Mouse (Mus musculus): ENCODE measurements around the gene Pramef8.
A peak's percentile ranks its signal among the peaks of the same experiment; 100 is the strongest.
"Not testable (repeated sequence)": the region's sequence is repeated elsewhere in the genome, so short reads cannot be mapped to it uniquely, and the experiment has no call there.

Pramef8 gene

DNA sequence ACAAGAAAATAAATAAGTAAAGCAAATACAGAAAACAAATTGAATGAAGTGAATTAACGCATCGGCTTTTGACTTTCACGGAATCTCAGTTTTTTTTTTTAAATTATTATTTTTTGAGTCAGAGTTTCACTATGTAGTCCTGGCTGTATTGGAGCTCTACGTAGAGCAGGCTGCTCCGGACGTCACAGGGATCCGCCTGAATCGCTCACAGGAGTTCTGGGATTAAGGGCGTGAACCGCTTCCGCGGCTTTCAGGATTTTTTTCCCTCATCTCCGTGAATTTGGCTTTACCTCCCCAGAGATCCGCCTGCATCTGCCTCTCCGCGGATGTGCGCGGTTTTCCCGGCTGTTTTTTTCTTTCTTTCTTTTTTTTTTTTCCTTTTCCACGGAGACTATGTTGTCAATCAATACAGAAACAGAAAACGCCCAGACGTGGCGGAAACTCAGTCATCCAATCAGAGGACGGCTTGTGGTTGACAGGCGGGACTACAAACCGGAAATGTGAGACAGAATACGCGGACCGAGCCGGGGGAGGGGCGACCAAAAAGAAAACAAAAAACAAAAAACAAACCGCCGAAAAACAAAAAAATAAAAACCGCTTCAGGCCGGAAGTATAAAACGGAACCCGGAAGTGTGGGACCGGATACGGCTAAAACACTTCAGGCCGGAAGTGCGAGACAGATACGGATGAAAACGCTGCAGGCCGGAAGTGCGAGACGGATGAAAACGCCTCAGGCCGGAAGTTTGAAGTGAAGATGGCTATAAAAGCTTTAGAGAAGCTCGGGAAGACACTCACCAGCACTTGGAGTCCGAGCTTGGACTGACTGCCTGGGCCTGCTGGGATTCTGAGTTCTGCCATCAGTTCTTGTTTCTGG is at the start of gene Pramef8:
Pramef8 (plus strand) TSS at position 208 of the 874 bp plus-strand sequence.
- DNase-seq (ENCODE audit: low read depth, low spot score), result peak; percentile 93

DNA sequence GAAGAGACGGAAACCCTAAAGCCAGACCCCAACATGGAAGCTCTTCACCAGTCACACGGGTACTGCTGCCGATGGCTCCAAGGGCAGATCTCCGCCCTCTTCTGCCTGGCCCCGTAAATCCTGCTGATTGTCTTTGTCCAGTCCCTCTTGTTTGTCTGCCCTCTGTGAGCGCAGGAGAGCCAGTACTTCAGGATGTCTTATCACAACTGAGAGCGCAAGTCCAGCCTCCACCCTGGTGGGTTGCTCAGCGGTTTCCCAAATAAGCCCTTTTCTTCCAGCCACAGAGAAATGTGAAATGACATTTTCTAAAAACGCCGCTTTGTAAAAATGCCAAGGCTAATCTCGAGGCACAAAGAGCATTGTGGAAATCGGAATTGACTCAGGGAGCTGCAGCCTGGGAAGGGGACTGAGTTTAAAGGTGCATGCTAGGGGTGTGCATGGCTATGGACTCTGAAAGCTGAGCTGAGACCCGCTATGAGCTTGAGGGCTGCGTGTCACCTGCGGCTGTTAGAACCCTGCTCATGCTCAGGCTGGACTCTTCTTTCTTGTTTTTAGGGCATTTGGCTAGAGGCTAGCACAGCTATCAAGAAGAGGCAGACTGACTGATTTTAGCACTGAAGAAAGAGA is 45.7 kb upstream of the Pramef8 start:
- DNase-seq (ENCODE audit: low read depth, low spot score), result no peak

DNA sequence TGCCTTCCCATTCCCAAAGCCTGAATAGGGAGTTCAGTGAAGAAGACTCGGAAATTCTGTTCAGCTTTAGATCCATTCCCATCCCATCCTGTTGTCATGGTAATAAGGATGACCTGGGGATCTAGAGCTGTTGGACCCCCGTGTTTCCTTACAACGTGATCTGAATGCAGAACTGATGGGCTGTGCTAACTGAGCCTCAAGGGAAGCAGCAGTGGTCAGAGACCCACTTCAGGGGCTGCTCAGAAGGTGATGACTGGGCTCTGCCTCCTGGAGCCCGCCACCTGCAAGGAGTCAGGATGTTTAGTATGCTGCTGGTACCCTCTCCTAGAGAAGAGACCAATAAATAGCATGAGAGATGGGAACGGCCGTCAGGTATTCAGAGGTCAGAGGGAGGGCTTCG is 32.7 kb upstream of the Pramef8 start:
- no peak for DNase-seq (ENCODE audit: low read depth, low spot score)

DNA sequence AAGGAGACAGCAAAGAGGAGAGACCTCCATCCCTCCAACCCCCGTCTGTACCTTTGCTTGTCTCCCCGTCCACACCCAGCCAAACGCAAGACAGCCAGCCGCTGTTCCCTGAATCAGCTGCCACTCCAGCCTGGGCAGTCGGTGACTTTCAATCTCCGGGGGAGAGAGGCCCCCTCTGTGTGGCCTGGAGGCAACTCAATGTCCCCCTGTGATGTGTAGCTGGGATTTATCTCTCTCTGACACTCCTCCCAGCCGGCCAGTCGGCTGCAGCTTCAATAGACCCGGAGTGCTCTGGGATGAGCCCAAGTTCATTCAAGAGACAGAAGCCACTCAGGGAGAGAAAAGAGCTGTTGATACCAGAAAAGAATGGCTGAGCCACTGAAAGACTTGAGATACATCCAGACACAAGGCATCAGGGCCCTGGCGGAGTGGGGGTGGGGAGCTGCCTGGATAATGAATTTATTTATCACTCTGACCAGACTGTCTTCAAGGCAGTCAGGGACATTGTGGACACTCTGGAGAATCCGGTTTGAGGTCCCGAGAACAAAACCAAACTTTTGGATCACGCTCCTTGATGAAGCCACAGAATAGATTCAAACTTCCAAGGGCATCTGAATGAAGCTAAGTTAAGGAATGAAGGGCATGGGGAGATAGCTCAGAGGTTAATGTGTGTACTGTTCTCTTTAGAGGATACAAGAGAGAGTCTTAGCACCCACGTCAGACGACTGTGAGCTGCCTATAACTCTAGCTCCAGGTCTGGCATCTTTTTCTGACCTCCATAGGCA is 32.1 kb upstream of the Pramef8 start:
- DNase-seq (ENCODE audit: low read depth, low spot score), result no peak

DNA sequence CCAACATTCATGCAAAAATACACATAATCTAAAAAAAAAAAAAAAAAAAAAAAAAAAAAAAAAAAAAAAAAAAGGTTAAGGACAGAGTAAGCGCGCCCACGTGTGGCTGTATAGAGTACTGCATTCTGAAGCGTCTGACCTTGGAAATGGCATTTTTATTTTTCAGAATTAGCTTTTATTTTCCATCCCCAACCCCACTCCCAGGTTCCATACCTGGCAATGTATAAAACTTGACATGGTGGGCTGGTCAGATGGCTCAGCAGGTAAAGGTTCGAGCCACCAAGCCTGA is 31.6 kb upstream of the Pramef8 start:
- peak; percentile 35 for DNase-seq (ENCODE audit: low read depth, low spot score)

DNA sequence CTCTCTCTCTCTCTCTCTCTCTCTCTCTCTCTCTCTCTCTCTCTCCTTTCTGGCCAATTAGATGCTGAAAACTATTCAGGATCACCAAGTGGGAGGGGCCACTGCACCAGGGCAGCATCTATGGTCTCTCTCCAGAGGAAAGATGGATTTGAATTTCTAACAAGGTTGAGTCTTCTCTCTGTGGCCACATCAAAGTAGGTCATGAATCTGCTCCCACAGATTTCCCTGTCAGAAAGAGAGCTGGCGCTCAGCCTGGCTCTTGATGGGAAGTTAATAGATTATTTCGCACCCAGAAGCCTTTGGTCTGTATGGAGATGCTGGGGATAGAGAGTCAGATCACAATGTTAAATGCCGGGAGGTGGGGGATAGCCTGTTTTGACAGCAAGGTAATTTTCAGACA is 30.1 kb upstream of the Pramef8 start:
- DNase-seq (ENCODE audit: low read depth, low spot score), result no peak

DNA sequence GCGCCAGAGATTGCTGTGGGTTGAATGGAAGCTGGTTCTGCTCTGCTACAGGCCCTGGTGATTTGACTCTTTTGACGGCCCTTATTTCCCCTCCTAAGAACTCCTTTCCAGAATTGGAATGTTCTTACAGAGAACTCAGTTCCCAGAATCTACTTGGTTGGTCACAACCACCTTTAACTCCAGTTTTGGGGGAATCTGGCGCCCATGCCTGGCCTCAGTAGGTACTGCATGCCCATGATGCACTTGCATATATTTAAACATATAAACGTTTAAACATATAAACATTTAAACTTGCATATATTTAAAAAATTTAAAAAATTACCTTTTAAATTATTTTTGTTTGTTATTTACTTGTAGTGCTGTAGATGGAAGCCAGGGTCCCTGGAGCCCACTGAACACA is 28.6 kb upstream of the Pramef8 start:
- peak; percentile 7 for DNase-seq (ENCODE audit: low read depth, low spot score)

DNA sequence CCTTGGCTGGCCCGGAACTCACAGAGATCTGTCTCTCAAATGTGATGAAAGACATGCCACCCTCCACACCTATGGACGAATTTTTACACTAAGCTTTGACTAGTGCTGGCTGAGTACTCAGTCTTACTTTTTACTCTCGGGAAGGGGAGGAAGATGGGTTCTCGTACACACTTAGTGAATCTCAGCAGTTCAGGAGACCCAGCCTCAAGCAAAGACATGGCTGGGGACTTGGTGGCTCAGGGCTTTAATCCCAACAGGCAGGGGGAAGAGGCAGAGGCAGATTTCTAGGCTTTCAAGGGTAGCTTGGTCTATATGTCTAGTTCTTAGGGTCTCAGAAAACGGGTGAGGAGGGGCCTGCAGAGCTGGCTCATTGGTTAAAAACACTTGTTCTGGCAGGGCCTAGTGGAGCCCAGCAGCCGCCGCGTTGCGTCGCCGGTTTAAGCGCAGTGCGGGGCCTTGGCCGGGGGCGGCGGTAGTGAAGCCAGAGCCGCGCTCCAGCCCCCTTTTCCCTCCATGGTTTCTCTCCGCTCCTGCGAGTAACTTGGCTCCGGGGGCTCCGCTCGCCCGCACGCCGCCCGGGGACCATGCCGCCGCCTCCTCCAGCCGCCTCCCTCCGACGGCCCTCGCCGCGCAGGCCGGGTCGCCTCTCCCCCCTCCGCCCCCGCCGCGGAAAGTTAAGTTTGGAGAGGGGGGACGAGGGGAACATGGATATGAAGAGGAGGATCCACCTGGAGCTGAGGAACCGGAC is 23.1 kb upstream of the Pramef8 start:
- DNase-seq (ENCODE audit: low read depth, low spot score), result peak; percentile 40

DNA sequence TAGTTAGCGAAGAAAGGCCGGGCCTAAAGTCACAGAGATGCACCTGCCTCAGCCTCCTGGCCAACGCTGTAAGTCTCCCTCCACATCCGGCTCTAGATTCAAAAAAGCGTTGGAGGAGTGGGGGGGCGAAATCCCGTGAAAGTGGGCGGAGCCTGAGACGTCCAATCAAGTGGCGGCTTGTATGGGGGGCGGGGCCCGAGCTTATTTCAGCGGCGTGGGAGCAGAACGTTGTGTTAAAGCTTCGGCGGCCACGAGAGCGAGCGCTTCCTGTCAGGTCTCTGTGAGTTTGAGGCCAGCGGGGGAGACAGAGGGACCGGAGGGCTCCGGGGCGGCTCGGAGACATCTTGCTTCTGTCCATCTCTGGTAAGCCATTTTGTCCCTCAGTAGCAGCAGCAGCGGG is 18.0 kb upstream of the Pramef8 start, which contains the start of gene Pramel1:
Pramel1 (plus strand) TSS at position 248 of the 400 bp plus-strand sequence.
- no peak for DNase-seq (ENCODE audit: low read depth, low spot score)

DNA sequence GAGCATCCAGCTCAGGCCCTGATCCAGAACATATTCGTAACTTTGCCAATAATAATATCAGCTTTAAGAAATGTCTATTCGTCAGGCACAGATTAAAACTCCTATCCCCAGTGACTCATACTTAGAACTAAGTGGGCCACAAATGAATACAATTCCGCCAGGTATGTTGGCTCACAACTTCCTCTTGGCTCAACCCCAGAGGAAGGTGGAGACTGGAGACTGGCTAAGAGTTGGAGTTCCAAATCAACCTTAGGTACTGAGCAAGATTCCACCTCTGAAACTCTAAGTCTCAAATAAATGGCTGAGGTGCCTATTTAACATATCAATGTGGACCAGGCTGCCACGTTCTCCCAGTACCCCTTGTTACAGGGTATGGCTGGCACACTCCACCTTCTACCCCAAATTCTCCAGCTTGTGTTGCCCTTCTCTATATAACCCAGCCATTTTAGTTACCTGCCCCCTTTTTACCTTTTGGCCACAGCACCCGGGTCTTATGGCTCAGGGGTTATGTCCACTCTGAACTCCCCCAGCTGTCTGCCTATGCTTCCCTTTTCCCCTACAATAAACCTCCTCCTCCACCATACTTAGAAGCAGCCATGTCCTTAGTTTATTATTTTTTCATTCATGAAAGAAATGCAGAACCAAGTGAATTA is 534 bp upstream of the Pramef8 start:
- no peak for DNase-seq (ENCODE audit: low read depth, low spot score)

DNA sequence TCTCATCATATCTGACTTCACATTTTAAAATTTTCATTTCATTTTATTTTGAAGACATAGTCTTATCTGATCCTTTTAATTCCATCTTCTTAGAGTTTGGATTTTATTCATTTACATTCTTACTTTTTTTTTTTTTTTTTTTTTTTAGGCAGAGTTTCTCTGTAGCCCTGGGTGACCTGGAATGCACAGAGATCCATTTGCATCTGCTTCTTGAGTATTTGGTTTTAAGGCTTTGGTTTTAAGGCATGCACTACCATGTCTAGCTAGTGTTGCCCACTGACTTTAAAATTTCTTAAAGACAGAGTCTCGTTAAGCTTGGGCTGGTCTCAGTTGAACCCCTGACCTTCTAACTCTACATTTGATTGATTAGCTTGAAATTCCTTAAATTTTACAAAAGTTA is 1.4 kb downstream of the Pramef8 start:
- no peak for DNase-seq (ENCODE audit: low read depth, low spot score)

DNA sequence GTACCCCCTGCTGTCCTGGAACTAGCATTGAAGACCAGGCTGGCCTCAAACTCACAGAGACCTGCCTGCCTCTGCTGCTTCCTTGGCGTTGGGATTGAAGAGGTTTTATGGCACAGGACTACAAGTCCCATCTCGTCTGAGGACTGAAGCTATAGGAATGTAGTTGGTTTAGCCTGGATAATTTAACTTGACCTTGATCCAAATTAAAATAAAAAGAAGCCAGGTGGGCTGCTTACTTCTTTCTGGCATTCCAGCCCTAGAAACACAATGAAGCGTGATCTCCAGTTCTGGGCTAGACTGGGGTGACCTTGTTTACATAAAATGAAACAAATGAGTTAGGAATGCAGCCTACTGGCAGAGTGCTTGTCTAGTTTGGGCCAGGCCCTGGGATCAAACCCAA is 1.9 kb downstream of the Pramef8 start:
- DNase-seq (ENCODE audit: low read depth, low spot score), result no peak

DNA sequence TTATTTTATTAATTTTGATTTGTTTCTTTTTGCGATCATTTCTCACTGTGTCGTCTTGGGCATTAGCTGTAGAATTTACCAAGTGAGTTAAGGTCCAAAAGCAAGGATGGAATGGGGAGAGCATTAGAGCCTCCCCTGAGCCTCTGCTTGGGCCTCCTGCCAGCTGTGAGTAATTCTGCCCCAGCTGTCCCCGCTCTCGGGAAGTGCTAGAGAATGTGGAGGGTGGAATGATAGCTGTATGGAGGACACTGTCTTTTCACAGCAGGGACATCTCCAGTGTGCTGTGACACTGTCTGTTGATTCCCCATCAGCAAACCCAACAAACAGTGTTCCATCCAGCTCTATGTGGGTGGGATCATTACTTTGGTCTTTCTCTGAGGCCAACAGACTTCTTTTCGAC is 14.5 kb downstream of the Pramef8 start:
- DNase-seq (ENCODE audit: low read depth, low spot score), result not testable (repeated sequence)

DNA sequence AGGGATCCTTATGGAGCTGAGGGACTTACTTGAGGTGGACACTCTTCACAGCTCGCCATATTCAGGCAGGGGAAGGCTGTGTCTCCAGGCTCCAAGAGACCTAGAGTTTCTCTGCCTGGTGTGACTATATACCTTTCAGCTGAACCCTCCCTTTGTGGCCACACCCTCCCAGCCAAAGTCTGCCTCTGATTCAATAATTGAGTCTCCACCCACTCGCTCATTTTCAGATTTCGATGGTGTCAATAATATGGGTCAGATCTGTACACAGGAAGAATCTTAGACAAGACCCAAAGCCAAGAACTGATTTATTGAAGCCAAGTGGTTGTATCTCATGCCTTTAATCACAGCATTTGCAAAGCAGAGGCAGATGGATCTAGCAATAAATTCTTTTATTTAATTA is 38.0 kb downstream of the Pramef8 start, which contains the start of gene Oog4:
Oog4 (minus strand) TSS at position 101 of the 400 bp plus-strand sequence.
- DNase-seq (ENCODE audit: low read depth, low spot score), result no peak
